Mouse (Mus musculus) embryonic facial prominence, embryonic 10.5 days (tissue): ENCODE measurements at regions not wholly inside any gene's neighbourhood (a gene's known extent, or its start where the extent isn't known, plus 50 kb on each side); places are given as distances from the start of the nearest gene placed in this dataset.

Source experiments
- DNase-seq: peaks from one replicate; pipeline ENCODE4 v3.0.0-alpha.2; 2017; ENCODE audit warnings: low spot score
- H3K27ac ChIP-seq: fragments of 300-500 bp; sonication (generic); replicated peaks from 2 replicates; pipeline ENCODE4 v1.5.1; 2016; ENCODE audit warnings: mild to moderate bottlenecking
- H3K27me3 ChIP-seq: fragments of 300-500 bp; sonication (generic); replicated peaks from 2 replicates; pipeline ENCODE4 v1.6.1; 2016; ENCODE audit warnings: low read depth, mild to moderate bottlenecking; ENCODE audit not compliant: poor library complexity, severe bottlenecking
- H3K36me3 ChIP-seq: fragments of 300-500 bp; sonication (generic); replicated peaks from 2 replicates; pipeline ENCODE4 v1.6.1; 2016; ENCODE audit warnings: mild to moderate bottlenecking, moderate library complexity
- H3K4me1 ChIP-seq: fragments of 300-500 bp; sonication (generic); 2 replicates; pipeline ENCODE4 v1.6.1; 2016
- H3K4me3 ChIP-seq: fragments of 300-500 bp; sonication (generic); 2 replicates; pipeline ENCODE4 v1.5.1; 2016; ENCODE audit warnings: mild to moderate bottlenecking, moderate library complexity
- H3K9me3 ChIP-seq: fragments of 300-500 bp; sonication (generic); 2 replicates; pipeline ENCODE4 v1.6.1; 2016; ENCODE audit warnings: mild to moderate bottlenecking
- WGBS: fragments of 180-500 bp; shearing (Covaris S2); methylation state at CpG from one replicate; pipeline ENCODE4 v1.1.7; 2016; 5-methylcytosine and 5-hydroxymethylcytosine counted together

- Histone ChIP-seq H3K4me1 (peaks cover 24% of the 10 kb centered on the region), H3K4me3 (no peak overlapping the region), H3K9me3 (no peaks in the 10 kb centered on the region), H3K36me3 (no peaks in the 10 kb centered on the region), H3K27ac (no peak overlapping the region), H3K27me3 (no peaks in the 10 kb centered on the region)
- WGBS: 86% methylated on average over 11 of the region's 11 CpGs
- no peak for DNase-seq
These were observed 307.8 kb downstream of the Sox9 start for GRCm38 (mm10) chr11:113089637-113090351.

GRCm38 (mm10) chr11:113091901-113092568 lies 310.0 kb downstream of the Sox9 start:
- Histone ChIP-seq H3K36me3 (no peaks in the 10 kb centered on the region), H3K27me3 (no peaks in the 10 kb centered on the region), H3K9me3 (no peaks in the 10 kb centered on the region), H3K4me1 (peaks cover 29% of the 10 kb centered on the region), H3K4me3 (no peak overlapping the region), H3K27ac (0 out of 2 replicates have a peak overlapping the region, but pooled peaks have one; percentile 30)
- WGBS: 69% methylated on average over 8 of the region's 8 CpGs
- DNase-seq: no peak

GRCm38 (mm10) chr11:113093895-113094445 lies 311.9 kb downstream of the Sox9 start:
- H3K36me3 ChIP-seq: no peaks in the 10 kb centered on the region
- no peaks in the 10 kb centered on the region for H3K27me3 ChIP-seq
- H3K4me1 ChIP-seq: peaks cover 24% of the 10 kb centered on the region
- no peak overlapping the region for H3K27ac ChIP-seq
- no peak overlapping the region for H3K4me3 ChIP-seq
- H3K9me3 ChIP-seq: no peaks in the 10 kb centered on the region
- no peak for DNase-seq
- 92% methylated on average over 13 of the region's 13 CpGs for WGBS

GRCm38 (mm10) chr11:113095625-113096024 lies 313.6 kb downstream of the Sox9 start:
- 84% methylated on average over 8 of the region's 8 CpGs for WGBS
- no peak overlapping the region for H3K27ac ChIP-seq
- H3K4me1 ChIP-seq: peaks cover 35% of the 10 kb centered on the region
- H3K27me3 ChIP-seq: no peaks in the 10 kb centered on the region
- no peak overlapping the region for H3K4me3 ChIP-seq
- no peak for DNase-seq
- H3K9me3 ChIP-seq: no peaks in the 10 kb centered on the region
- H3K36me3 ChIP-seq: no peaks in the 10 kb centered on the region

- DNase-seq: no peak
- Histone ChIP-seq H3K4me3 (no peak overlapping the region), H3K4me1 (peaks cover 40% of the 10 kb centered on the region), H3K27ac (no peak overlapping the region), H3K36me3 (no peaks in the 10 kb centered on the region), H3K27me3 (no peaks in the 10 kb centered on the region), H3K9me3 (no peaks in the 10 kb centered on the region)
- 66% methylated on average over 8 of the region's 8 CpGs for WGBS
These were observed 314.2 kb downstream of the Sox9 start for GRCm38 (mm10) chr11:113096209-113096608.

GRCm38 (mm10) chr11:113098360-113098759 lies 316.3 kb downstream of the Sox9 start:
- peaks cover 44% of the 10 kb centered on the region for H3K4me1 ChIP-seq
- 93% methylated on average over 2 of the region's 2 CpGs for WGBS
- no peaks in the 10 kb centered on the region for H3K36me3 ChIP-seq
- DNase-seq: no peak
- no peak overlapping the region for H3K4me3 ChIP-seq
- no peaks in the 10 kb centered on the region for H3K27me3 ChIP-seq
- no peak overlapping the region for H3K27ac ChIP-seq
- H3K9me3 ChIP-seq: no peaks in the 10 kb centered on the region

- no peaks in the 10 kb centered on the region for H3K9me3 ChIP-seq
- H3K4me3 ChIP-seq: no peak overlapping the region
- no peaks in the 10 kb centered on the region for H3K36me3 ChIP-seq
- H3K27ac ChIP-seq: peak overlapping the region; percentile 60
- 34% methylated on average over 9 of the region's 9 CpGs for WGBS
- no peaks in the 10 kb centered on the region for H3K27me3 ChIP-seq
- peaks cover 66% of the 10 kb centered on the region for H3K4me1 ChIP-seq
- peak; percentile 28 for DNase-seq
These were observed 318.8 kb downstream of the Sox9 start for GRCm38 (mm10) chr11:113100800-113101199.

- H3K4me3 ChIP-seq: no peak overlapping the region
- H3K27me3 ChIP-seq: no peaks in the 10 kb centered on the region
- no peaks in the 10 kb centered on the region for H3K36me3 ChIP-seq
- peaks cover 61% of the 10 kb centered on the region for H3K4me1 ChIP-seq
- peak; percentile 38 for DNase-seq
- WGBS: 53% methylated on average over 11 of the region's 11 CpGs
- H3K27ac ChIP-seq: 0 out of 2 replicates have a peak overlapping the region, but pooled peaks have one; percentile 60
- no peaks in the 10 kb centered on the region for H3K9me3 ChIP-seq
These were observed 319.5 kb downstream of the Sox9 start for GRCm38 (mm10) chr11:113101534-113101933.

- no peaks in the 10 kb centered on the region for H3K9me3 ChIP-seq
- DNase-seq: no peak
- 90% methylated on average over 12 of the region's 12 CpGs for WGBS
- no peak overlapping the region for H3K4me3 ChIP-seq
- H3K4me1 ChIP-seq: peaks cover 72% of the 10 kb centered on the region
- no peaks in the 10 kb centered on the region for H3K27me3 ChIP-seq
- 0 out of 2 replicates have a peak overlapping the region, but pooled peaks have one; percentile 11 for H3K27ac ChIP-seq
- H3K36me3 ChIP-seq: no peaks in the 10 kb centered on the region
These were observed 321.3 kb downstream of the Sox9 start for GRCm38 (mm10) chr11:113103161-113103845.

- Histone ChIP-seq H3K9me3 (no peaks in the 10 kb centered on the region), H3K27ac (peak overlapping the region; percentile 72), H3K4me1 (peaks cover 71% of the 10 kb centered on the region), H3K4me3 (no peak overlapping the region), H3K27me3 (no peaks in the 10 kb centered on the region), H3K36me3 (no peaks in the 10 kb centered on the region)
- 69% methylated on average over 11 of the region's 11 CpGs for WGBS
- no peak for DNase-seq
These were observed 323.3 kb downstream of the Sox9 start for GRCm38 (mm10) chr11:113105371-113105770.

GRCm38 (mm10) chr11:113107205-113107844 lies 325.3 kb downstream of the Sox9 start:
- Histone ChIP-seq H3K4me3 (no peak overlapping the region), H3K9me3 (no peaks in the 10 kb centered on the region), H3K4me1 (peaks cover 63% of the 10 kb centered on the region), H3K27me3 (no peaks in the 10 kb centered on the region), H3K36me3 (no peaks in the 10 kb centered on the region), H3K27ac (no peak overlapping the region)
- 66% methylated on average over 16 of the region's 16 CpGs for WGBS
- no peak for DNase-seq
